In genomic region chr14:53132390-53132789, GRCm38 (mm10) we compare ENCODE assay signal across 8 mouse cellular contexts.
A peak's percentile ranks its signal among the peaks of the same experiment; 100 is the strongest.
DNase-seq lines count a peak whose midpoint lies in the region; ATAC-seq and TF ChIP-seq lines count a peak whose summit lies in the region.
"Not testable (repeated sequence)": the region's sequence is repeated elsewhere in the genome, so short reads cannot be mapped to it uniquely, and the experiment has no call there.

No protein-coding gene starts in this region.

- not testable (repeated sequence) for H3K36me3 ChIP-seq in forebrain, embryonic 14.5 days (ENCODE audit: control insufficient read depth, insufficient read depth, low read length); midbrain, embryonic 11.5 days (ENCODE audit: control insufficient read depth, insufficient read depth, low read length); small intestine, adult 2 months (ENCODE audit: control insufficient read depth, insufficient read depth, low read length)

- DNase-seq in ZHBTc4 (ENCODE audit: low read depth, low spot score), result peak; percentile 21
- DNase-seq in cerebellum, postnatal 14 days, result peak; percentile 38 to 57
- peak; percentile 47 for DNase-seq in forebrain, embryonic 14.5 days (ENCODE audit: low spot score)
- peak; percentile 88 for DNase-seq in induced T-regulatory cell, adult 2 months (ENCODE audit: low read depth)
- peak; percentile 13 for DNase-seq in left cerebral cortex, postnatal 4 days
- DNase-seq in midbrain, embryonic 11.5 days (ENCODE audit: low spot score, missing footprints), result peak; percentile 94
- DNase-seq in yolk sac, embryonic 10.5 days (ENCODE audit: low spot score), result peak; percentile 4

- not testable (repeated sequence) for H3K4me3 ChIP-seq in forebrain, embryonic 14.5 days (ENCODE audit: low read depth, low read length); midbrain, embryonic 11.5 days (ENCODE audit: low read depth, low read length); small intestine, adult 2 months (ENCODE audit: low read depth, low read length)

- H3K9ac ChIP-seq in forebrain, embryonic 14.5 days (ENCODE audit: low read length); midbrain, embryonic 11.5 days (ENCODE audit: low read length): not testable (repeated sequence)

- H3K27me3 ChIP-seq in forebrain, embryonic 14.5 days (replicated peaks; ENCODE audit: control insufficient read depth, insufficient read depth, low read length); midbrain, embryonic 11.5 days (ENCODE audit: control insufficient read depth, insufficient read depth, low read length); small intestine, adult 2 months (ENCODE audit: control insufficient read depth, insufficient read depth, low read length): not testable (repeated sequence)

- H3K4me2 ChIP-seq in forebrain, embryonic 14.5 days (ENCODE audit: low read length); midbrain, embryonic 11.5 days: not testable (repeated sequence)

- not testable (repeated sequence) for H3K27ac ChIP-seq in forebrain, embryonic 14.5 days (ENCODE audit: low read depth, low read length); midbrain, embryonic 11.5 days (ENCODE audit: low read depth, low read length); small intestine, adult 2 months (ENCODE audit: insufficient read depth, low read depth, low read length)

- ATAC-seq in forebrain, embryonic 14.5 days; midbrain, embryonic 11.5 days (ENCODE audit: low FRiP score): not testable (repeated sequence)

- not testable (repeated sequence) for TF ChIP-seq POLR2A in small intestine, adult 2 months (IDR thresholded peaks at IDR 0.05; ENCODE audit: low read depth, low read length)

- intact Hi-C loops in left cerebral cortex, postnatal 4 days (cut with DNase I), result not testable (repeated sequence)

- not testable (repeated sequence) for H3K4me1 ChIP-seq in forebrain, embryonic 14.5 days (ENCODE audit: control insufficient read depth, insufficient read depth, low read length); midbrain, embryonic 11.5 days (ENCODE audit: control insufficient read depth, insufficient read depth, low read length); small intestine, adult 2 months (ENCODE audit: control insufficient read depth, insufficient read depth, insufficient read length, low read length)

- not testable (repeated sequence) for H3K9me3 ChIP-seq in forebrain, embryonic 14.5 days (replicated peaks; ENCODE audit: control insufficient read depth, low read length); midbrain, embryonic 11.5 days (ENCODE audit: control insufficient read depth, low read length)

- WGBS in forebrain, embryonic 14.5 days, result 30% methylated on average over 6 of the region's 6 CpGs
- WGBS in midbrain, embryonic 11.5 days, result 29% methylated on average over 6 of the region's 6 CpGs
- WGBS in small intestine, adult 2 months, result 15% methylated on average over 6 of the region's 6 CpGs

- TF ChIP-seq CTCF in small intestine, adult 2 months (IDR thresholded peaks at IDR 0.05; ENCODE audit: extremely low read depth, insufficient read length, insufficient replicate concordance, low read depth, low read length), result peak; percentile 55; the same call in 1 of the 2 replicates

Comparison
In these comparisons a context has a peak if more than half of its experiments do, and no peak if none do; other contexts are left out.
1. DNase-seq: peak in every context shown above with its lines; median percentile 94 in midbrain, embryonic 11.5 days; 88 in induced T-regulatory cell, adult 2 months; 48 in cerebellum, postnatal 14 days; 47 in forebrain, embryonic 14.5 days; 21 in ZHBTc4; 13 in left cerebral cortex, postnatal 4 days; 4 in yolk sac, embryonic 10.5 days.